Mouse (Mus musculus): ENCODE data around the gene Il1r2. TPM values are rescaled to one million over a fixed set of nuclear protein-coding genes. Genes with fewer than 3 reads are reported as not detected.

Gene Il1r2
- polyA plus RNA-seq, 1 experiment from 2014 or later = 0.51 TPM

DNA sequence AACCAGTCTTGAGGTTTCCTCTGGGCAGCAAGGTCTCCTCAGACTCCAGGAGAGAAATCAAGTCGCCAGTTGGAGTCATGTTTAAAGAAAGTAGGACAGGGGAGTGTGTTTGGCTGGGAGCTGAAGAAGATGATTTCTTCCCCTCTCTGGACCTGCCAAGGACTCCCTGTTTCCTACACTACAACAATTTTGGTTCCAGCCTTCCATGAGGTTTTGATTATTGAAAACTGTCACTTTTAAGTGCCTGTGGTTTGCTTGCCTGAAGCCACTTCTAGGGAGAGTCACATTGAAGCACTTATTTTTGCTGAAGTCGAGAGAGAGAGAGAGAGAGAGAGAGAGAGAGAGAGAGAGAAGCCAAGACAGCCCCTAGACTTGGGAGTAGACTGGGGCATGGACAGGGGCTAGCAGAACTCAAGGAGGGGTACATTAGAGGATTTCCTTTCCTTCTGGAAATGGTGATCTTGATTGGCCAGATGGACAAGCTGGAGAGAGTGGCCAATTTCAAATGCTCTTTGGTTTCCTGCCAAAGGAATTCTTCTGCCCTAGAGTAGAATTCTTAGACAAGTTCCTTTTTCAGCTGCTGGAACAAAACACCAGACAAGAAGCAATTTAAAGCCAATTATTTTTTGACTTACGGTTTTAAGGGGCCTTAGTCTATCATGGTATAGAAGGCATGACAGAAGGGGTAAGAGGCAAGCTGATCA, 20.9 kb downstream of the Il1r2 start:
- no peak overlapping the region for H3K9ac ChIP-seq
- H3K27me3 ChIP-seq (replicated peaks) = no peaks in the 10 kb centered on the region
- no peak overlapping the region for H3K4me2 ChIP-seq
- H3K4me1 ChIP-seq (replicated peaks) = no peaks in the 10 kb centered on the region
- 71% methylated on average over 3 of the region's 3 CpGs for WGBS
- no peak overlapping the region for H3K4me3 ChIP-seq
- H3K9me3 ChIP-seq (replicated peaks) = no peaks in the 10 kb centered on the region
- no peak for ATAC-seq (ENCODE audit: insufficient number of reproducible peaks, low FRiP score)
- no peaks in the 10 kb centered on the region for H3K36me3 ChIP-seq
- H3K27ac ChIP-seq (ENCODE audit: poor library complexity, severe bottlenecking) = no peak overlapping the region

DNA sequence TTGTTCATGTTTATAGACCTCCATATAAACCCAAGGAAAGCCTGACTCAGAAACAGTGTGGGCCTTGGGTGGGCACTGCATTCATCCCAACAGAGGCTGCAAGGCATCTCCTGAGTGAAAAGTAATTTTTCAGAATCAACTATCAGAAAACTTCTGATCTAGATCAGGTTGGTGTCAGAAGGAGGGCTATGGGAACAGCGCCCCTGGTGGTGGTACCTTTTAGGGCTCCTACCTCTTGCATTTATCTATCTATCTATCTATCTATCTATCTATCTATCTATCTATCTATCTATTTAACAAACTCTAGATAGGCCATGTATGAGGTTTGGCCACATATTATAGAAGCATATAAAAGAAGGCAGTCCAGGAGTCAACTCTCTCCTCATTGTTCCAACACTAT, 21.7 kb downstream of the Il1r2 start:
- H3K4me2 ChIP-seq = no peak overlapping the region
- H3K9me3 ChIP-seq (replicated peaks) = no peaks in the 10 kb centered on the region
- H3K27me3 ChIP-seq (replicated peaks) = no peaks in the 10 kb centered on the region
- H3K27ac ChIP-seq (ENCODE audit: poor library complexity, severe bottlenecking) = no peak overlapping the region
- H3K9ac ChIP-seq = no peak overlapping the region
- H3K4me1 ChIP-seq (replicated peaks) = no peaks in the 10 kb centered on the region
- ATAC-seq (ENCODE audit: insufficient number of reproducible peaks, low FRiP score) = no peak
- no peak overlapping the region for H3K4me3 ChIP-seq
- 30% methylated on average over 1 of the region's 1 CpGs for WGBS
- H3K36me3 ChIP-seq = no peaks in the 10 kb centered on the region

DNA sequence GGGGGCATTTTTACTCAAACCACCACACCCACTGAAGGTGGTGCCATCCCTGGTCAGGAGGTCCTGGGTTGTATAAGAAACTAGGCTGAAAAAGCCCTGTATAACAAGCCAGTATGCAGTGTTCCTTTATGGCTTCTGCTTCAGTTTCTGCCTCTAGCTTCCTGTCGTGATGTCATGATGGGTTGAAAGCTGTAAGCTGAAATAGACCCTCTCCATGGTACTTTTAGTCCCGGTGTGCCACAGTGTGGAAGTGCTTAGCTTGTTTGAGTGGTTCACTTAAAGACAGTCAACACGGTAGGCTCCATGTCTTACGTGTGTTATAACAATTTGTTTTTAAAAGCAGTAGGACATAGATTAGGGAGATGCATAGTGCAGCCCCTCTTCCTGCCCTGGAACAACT, 32.4 kb downstream of the Il1r2 start:
- 69% methylated on average over 4 of the region's 4 CpGs for WGBS
- H3K27ac ChIP-seq (ENCODE audit: poor library complexity, severe bottlenecking) = no peak overlapping the region
- no peak for ATAC-seq (ENCODE audit: insufficient number of reproducible peaks, low FRiP score)
- peaks cover 4% of the 10 kb centered on the region; the same call in 1 of the 2 replicates for H3K27me3 ChIP-seq (replicated peaks)
- no peaks in the 10 kb centered on the region for H3K9me3 ChIP-seq (replicated peaks)
- no peak overlapping the region for H3K9ac ChIP-seq
- no peaks in the 10 kb centered on the region for H3K4me1 ChIP-seq (replicated peaks)
- H3K36me3 ChIP-seq = no peaks in the 10 kb centered on the region
- no peak overlapping the region for H3K4me3 ChIP-seq
- H3K4me2 ChIP-seq = no peak overlapping the region

DNA sequence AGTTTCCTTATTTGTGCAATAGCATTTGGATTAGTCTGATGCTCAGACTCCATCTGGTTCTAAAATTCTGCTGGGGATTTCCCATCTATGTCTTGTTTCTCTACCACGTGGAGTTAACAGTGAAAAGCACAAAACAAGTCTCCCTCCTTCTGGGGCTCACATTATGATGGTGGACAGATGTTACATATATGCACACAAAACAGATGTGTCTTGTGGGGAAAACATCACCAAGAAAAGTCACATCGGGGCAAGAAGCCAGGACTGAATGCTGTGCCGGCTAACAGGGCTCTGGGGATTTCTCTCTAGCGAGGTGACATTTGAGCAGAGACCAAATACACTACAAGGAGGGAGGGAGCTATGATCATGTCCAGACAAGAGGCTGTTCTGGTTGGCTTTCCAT, 32.8 kb downstream of the Il1r2 start:
- WGBS = 74% methylated on average over 4 of the region's 4 CpGs

DNA sequence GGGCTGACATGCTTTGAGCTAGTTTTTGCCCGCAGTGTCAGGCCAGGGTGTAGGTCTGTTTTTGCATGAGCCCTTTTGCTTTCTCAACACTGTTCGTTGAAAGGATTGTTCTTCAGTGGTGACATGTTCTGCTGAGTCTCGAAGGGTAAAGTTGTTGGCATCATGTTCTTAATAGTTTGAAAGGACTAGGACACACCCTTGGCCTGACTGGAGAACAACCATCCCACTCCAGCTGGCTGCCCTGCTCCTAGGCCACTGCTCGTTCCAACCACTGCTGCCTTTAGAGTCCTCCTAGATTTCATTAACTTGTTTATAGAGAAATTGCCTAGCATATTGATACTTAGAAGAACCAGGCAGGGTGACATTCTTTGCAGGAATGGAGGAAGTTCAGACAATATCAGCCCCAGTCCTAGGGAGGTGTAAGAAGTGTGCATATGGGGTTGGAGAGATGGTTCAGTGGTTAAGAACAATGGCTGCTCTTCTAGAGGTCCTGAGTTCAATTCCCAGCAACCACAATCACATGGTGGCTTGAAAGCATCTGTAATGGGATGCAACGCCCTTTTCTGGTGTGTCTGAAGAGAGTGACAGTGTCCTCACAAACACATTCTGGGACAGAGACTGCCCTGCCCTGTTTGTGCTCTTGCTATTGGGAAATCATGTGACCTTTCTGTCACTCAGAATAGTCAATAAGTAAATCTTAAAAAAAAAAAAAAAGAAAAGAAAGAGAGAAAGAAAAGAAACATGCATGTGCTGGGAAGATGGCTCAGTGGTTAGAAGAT, 34.3 kb downstream of the Il1r2 start:
- WGBS = 75% methylated on average over 5 of the region's 5 CpGs

More for the DNA sequence above, 32.8 kb downstream of the Il1r2 start:
- Histone ChIP-seq H3K27ac (ENCODE audit: poor library complexity, severe bottlenecking) (no peak overlapping the region), H3K4me2 (no peak overlapping the region), H3K36me3 (no peaks in the 10 kb centered on the region), H3K4me3 (no peak overlapping the region), H3K9ac (no peak overlapping the region), H3K9me3 (replicated peaks) (no peaks in the 10 kb centered on the region), H3K4me1 (replicated peaks) (no peaks in the 10 kb centered on the region), H3K27me3 (replicated peaks) (peaks cover 4% of the 10 kb centered on the region; the same call in 1 of the 2 replicates)
- no peak for ATAC-seq (ENCODE audit: insufficient number of reproducible peaks, low FRiP score)

DNA sequence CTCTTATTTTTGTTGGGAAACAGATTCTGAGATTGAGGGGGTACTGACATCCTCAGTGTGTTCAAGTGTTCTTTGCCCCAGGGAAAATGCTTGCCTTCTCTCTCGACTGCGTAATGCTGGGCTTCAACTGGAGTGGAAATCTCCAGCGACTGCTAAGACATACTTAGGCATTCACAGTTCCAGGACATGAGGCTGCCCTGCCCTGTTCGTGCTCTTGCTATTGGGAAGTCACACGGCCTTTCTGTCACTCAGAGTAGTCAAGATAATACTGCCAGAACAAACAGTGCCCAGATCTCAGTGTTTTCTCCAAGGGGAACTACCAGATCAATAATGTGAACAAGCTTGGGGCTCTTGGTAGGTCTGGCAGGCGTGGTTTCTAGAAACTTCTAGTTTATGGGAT, 35.9 kb downstream of the Il1r2 start:
- WGBS = 36% methylated on average over 6 of the region's 6 CpGs
- Histone ChIP-seq H3K27ac (ENCODE audit: poor library complexity, severe bottlenecking) (no peak overlapping the region), H3K9ac (no peak overlapping the region), H3K36me3 (no peaks in the 10 kb centered on the region), H3K9me3 (replicated peaks) (no peaks in the 10 kb centered on the region), H3K4me2 (no peak overlapping the region), H3K27me3 (replicated peaks) (no peaks in the 10 kb centered on the region), H3K4me3 (no peak overlapping the region), H3K4me1 (replicated peaks) (no peaks in the 10 kb centered on the region)
- ATAC-seq (ENCODE audit: insufficient number of reproducible peaks, low FRiP score) = no peak

More for the DNA sequence above, 34.3 kb downstream of the Il1r2 start:
- Histone ChIP-seq H3K9me3 (replicated peaks) (no peaks in the 10 kb centered on the region), H3K4me1 (replicated peaks) (no peaks in the 10 kb centered on the region), H3K4me3 (no peak overlapping the region), H3K27me3 (replicated peaks) (0 out of 2 replicates have a peak, but pooled peaks cover under 1% of the 10 kb centered on the region), H3K27ac (ENCODE audit: poor library complexity, severe bottlenecking) (no peak overlapping the region), H3K36me3 (no peaks in the 10 kb centered on the region), H3K9ac (no peak overlapping the region), H3K4me2 (no peak overlapping the region)
- ATAC-seq (ENCODE audit: insufficient number of reproducible peaks, low FRiP score) = no peak

DNA sequence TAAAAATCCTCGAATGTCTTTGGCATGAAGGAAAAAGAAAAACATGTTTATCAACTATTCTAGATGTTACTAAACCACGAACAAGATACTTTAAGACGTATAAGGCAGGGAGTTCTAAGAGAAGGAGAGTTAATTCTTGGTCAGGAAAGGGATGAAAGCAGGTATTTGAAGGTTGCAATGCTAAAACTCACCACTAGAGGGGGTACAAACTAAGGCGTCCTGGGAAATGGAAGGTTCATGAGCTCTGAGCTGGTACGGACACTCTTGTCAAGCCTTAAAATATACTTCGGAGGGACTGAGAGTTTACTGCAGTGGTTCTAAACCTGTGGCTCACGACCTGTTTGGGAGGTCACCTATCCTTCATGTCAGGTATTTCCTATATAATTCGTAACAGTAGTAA, 41.4 kb downstream of the Il1r2 start:
- Histone ChIP-seq H3K27ac (ENCODE audit: poor library complexity, severe bottlenecking) (no peak overlapping the region), H3K4me2 (no peak overlapping the region), H3K9ac (no peak overlapping the region), H3K27me3 (replicated peaks) (no peaks in the 10 kb centered on the region), H3K9me3 (replicated peaks) (no peaks in the 10 kb centered on the region), H3K36me3 (no peaks in the 10 kb centered on the region), H3K4me3 (no peak overlapping the region), H3K4me1 (replicated peaks) (peaks cover 14% of the 10 kb centered on the region; the same call in 1 of the 2 replicates)
- ATAC-seq (ENCODE audit: insufficient number of reproducible peaks, low FRiP score) = no peak
- 48% methylated on average over 8 of the region's 8 CpGs for WGBS

DNA sequence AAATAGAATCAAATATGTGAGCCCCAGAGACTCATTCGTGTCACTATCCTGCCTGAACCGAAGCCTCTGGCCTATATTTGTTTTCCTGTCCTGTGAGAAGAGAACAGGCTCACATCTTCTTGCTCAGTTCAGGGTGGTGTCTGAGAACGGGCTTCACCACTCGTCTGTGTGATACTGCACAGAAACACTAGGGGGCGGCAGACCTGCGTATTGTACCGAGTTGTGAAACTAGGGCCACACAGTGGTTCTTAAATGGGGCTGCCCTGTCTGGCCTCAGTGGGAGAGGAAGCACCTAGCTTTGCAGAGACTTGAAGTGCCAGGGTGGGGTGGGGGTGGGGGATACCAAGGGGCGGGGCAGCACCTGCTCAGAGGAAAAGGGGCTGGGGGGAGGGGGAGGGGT, 42.5 kb downstream of the Il1r2 start:
- H3K4me2 ChIP-seq = no peak overlapping the region
- no peaks in the 10 kb centered on the region for H3K27me3 ChIP-seq (replicated peaks)
- peaks cover 20% of the 10 kb centered on the region for H3K4me1 ChIP-seq (replicated peaks)
- no peaks in the 10 kb centered on the region for H3K36me3 ChIP-seq
- no peak overlapping the region for H3K4me3 ChIP-seq
- WGBS = 8% methylated on average over 8 of the region's 8 CpGs
- peak; percentile 55; the same call in 1 of the 2 replicates for ATAC-seq (ENCODE audit: insufficient number of reproducible peaks, low FRiP score)
- H3K9ac ChIP-seq = no peak overlapping the region
- H3K27ac ChIP-seq (ENCODE audit: poor library complexity, severe bottlenecking) = no peak overlapping the region
- no peaks in the 10 kb centered on the region for H3K9me3 ChIP-seq (replicated peaks)

DNA sequence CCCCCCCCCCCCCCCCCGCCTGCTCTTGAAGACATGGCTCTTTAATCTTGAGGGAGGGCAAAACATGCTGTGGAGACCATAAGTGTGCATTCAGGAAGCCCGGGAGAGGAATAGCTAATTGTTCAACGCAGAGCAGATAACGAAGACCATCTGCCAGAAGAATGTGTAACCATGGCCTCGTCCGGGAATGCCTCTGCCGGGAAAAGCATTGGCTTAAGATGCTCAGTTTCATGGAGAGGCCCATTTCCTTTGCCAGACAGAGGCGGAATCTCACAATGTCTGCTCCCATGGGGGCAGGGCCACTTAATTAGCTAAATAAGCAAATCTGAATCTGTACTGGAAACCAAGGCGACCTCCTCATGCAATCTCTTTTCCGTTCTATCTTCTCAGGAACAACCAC, 43.7 kb downstream of the Il1r2 start:
- no peaks in the 10 kb centered on the region for H3K27me3 ChIP-seq (replicated peaks)
- no peak overlapping the region for H3K9ac ChIP-seq
- 0 out of 2 replicates have a peak overlapping the region, but pooled peaks have one; percentile 11 for H3K27ac ChIP-seq (ENCODE audit: poor library complexity, severe bottlenecking)
- no peak overlapping the region for H3K4me3 ChIP-seq
- WGBS = 41% methylated on average over 9 of the region's 10 CpGs
- no peaks in the 10 kb centered on the region for H3K36me3 ChIP-seq
- no peak for ATAC-seq (ENCODE audit: insufficient number of reproducible peaks, low FRiP score)
- H3K4me2 ChIP-seq = no peak overlapping the region
- H3K9me3 ChIP-seq (replicated peaks) = no peaks in the 10 kb centered on the region
- H3K4me1 ChIP-seq (replicated peaks) = peaks cover 20% of the 10 kb centered on the region

DNA sequence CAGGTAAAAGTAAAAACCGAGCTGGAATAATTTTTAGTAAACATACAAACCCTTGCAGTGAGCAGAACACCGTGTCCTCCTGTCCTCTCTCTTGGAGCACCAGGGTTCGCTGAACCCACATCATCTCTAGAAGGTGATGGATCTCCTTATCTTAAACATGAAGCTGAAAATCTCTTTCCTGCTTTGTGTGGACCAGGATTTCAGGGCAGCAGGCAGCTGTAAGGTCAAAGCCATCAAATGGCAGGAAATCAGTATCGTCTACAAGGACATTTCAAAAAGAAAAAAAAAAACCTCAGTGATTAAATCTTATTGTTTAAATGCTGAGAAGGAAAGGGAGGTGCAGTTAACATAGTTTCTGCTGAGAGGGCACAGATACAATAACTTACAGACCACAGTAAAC, 50.4 kb downstream of the Il1r2 start:
- Histone ChIP-seq H3K9me3 (replicated peaks) (no peaks in the 10 kb centered on the region), H3K27me3 (replicated peaks) (no peaks in the 10 kb centered on the region), H3K36me3 (no peaks in the 10 kb centered on the region), H3K27ac (ENCODE audit: poor library complexity, severe bottlenecking) (no peak overlapping the region), H3K9ac (no peak overlapping the region), H3K4me2 (no peak overlapping the region), H3K4me1 (replicated peaks) (peaks cover 9% of the 10 kb centered on the region), H3K4me3 (no peak overlapping the region)
- WGBS = 61% methylated on average over 4 of the region's 4 CpGs
- no peak for ATAC-seq (ENCODE audit: insufficient number of reproducible peaks, low FRiP score)

DNA sequence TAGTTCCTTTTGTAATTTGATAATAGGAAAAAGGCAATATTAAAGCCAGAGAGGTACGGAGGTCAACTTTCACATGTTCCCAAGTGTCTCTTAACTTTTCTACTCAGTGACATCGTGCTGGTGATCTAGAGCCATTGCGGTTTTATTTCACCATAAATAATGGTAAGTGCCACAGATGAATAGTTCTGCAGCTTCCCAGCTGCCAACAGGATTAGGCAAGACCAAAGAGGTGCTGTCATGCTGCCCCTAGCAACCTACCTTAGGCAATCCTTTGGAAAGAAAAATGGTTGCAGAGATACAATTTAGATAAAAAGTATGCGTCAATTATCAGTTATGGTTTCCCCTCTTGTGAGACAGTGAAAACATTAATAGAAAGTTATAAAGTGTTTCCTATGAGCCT, 54.6 kb downstream of the Il1r2 start:
- no peaks in the 10 kb centered on the region for H3K27me3 ChIP-seq (replicated peaks)
- no peak overlapping the region for H3K27ac ChIP-seq (ENCODE audit: poor library complexity, severe bottlenecking)
- no peaks in the 10 kb centered on the region for H3K9me3 ChIP-seq (replicated peaks)
- WGBS = 85% methylated on average over 4 of the region's 4 CpGs
- 0 out of 2 replicates have a peak, but pooled peaks cover 3% of the 10 kb centered on the region for H3K4me1 ChIP-seq (replicated peaks)
- no peaks in the 10 kb centered on the region for H3K36me3 ChIP-seq
- no peak overlapping the region for H3K4me2 ChIP-seq
- no peak for ATAC-seq (ENCODE audit: insufficient number of reproducible peaks, low FRiP score)
- H3K9ac ChIP-seq = no peak overlapping the region
- no peak overlapping the region for H3K4me3 ChIP-seq
